Mouse (Mus musculus) forebrain, embryonic 16.5 days (tissue): Measurements from ENCODE around the gene Olfr417. TPM values are rescaled to one million over a fixed set of nuclear protein-coding genes. Genes with fewer than 3 reads are reported as not detected.

Experiments used
- polyA plus RNA-seq: library from polyadenylated mRNA; unstranded; fragments of >200 nt; fragmentation: Nextera tagmentation; extraction: Ambion mirVana; gene quantifications from 2 replicates; pipeline ENCODE4 v1.2.1, GENCODE M21; 2015

Olfr417 gene
- polyA plus RNA-seq, 1 experiment from 2014 or later, result not detected

Other genes starting within 250 kb of the Olfr417 start
- not detected in 2 replicates for gene Olfr231, start 244.0 kb upstream of the Olfr417 start, polyA plus RNA-seq
- not detected in 2 replicates for gene Olfr424, start 233.6 kb upstream of the Olfr417 start, polyA plus RNA-seq
- gene Olfr420, start 209.5 kb upstream of the Olfr417 start, polyA plus RNA-seq, result not detected in 2 replicates
- 0.13 and 0.16 TPM in 2 replicates for gene Spta1, start 192.3 kb upstream of the Olfr417 start, polyA plus RNA-seq
- gene Olfr419, start 113.1 kb upstream of the Olfr417 start, polyA plus RNA-seq, result not detected in 2 replicates
- gene Mptx1, start 34.6 kb upstream of the Olfr417 start, polyA plus RNA-seq, result not detected in 2 replicates
- not detected in 2 replicates for gene Olfr248, start 25.9 kb downstream of the Olfr417 start, polyA plus RNA-seq
- gene Olfr414, start 58.9 kb downstream of the Olfr417 start, polyA plus RNA-seq, result not detected in 2 replicates
- gene Olfr220, start 77.0 kb downstream of the Olfr417 start, polyA plus RNA-seq, result not detected in 2 replicates
- 5.2 and 6.9 TPM in 2 replicates for gene Fmn2, start 136.7 kb downstream of the Olfr417 start, polyA plus RNA-seq